Mouse (Mus musculus): ENCODE measurements at regions not wholly inside any gene's neighbourhood (a gene's known extent, or its start where the extent isn't known, plus 50 kb on each side); places are given as distances from the start of the nearest gene placed in this dataset.

GRCm38 (mm10) chr2:103861226-103861625 is 63.8 kb upstream of the Caprin1 start:
- TF ChIP-seq CTCF (conservative IDR thresholded peaks at IDR 0.05; ENCODE audit: insufficient read depth, insufficient read length, low read depth, low read length), result no peak
- no peak for TF ChIP-seq POLR2A (IDR thresholded peaks at IDR 0.05; ENCODE audit: low read depth, low read length)
